Mouse (Mus musculus) right cerebral cortex, postnatal 25 days (tissue): ENCODE measurements at regions not wholly inside any gene's neighbourhood (a gene's known extent, or its start where the extent isn't known, plus 50 kb on each side); places are given as distances from the start of the nearest gene placed in this dataset.

Experiments
- DNase-seq: peaks from one replicate; pipeline ENCODE4 v3.0.0; 2022

GRCm38 (mm10) chr2:21908813-21909480 lies 318.4 kb upstream of the Myo3a start:
- DNase-seq: no peak

GRCm38 (mm10) chr2:21909481-21909966 lies 317.8 kb upstream of the Myo3a start:
- peak; percentile 79 for DNase-seq

GRCm38 (mm10) chr2:21917804-21918690 lies 309.3 kb upstream of the Myo3a start:
- peak; percentile 88 for DNase-seq

- peak; percentile 11 for DNase-seq
Observed at GRCm38 (mm10) chr2:21919091-21919490, 308.2 kb upstream of the Myo3a start.

- DNase-seq: no peak
Observed at GRCm38 (mm10) chr2:21927656-21928055, 299.6 kb upstream of the Myo3a start.

GRCm38 (mm10) chr2:21939993-21940392 lies 287.3 kb upstream of the Myo3a start:
- no peak for DNase-seq

- DNase-seq: no peak
Observed at GRCm38 (mm10) chr2:21940797-21941487, 286.4 kb upstream of the Myo3a start.

GRCm38 (mm10) chr2:21941488-21942000 lies 285.8 kb upstream of the Myo3a start:
- DNase-seq: no peak

- no peak for DNase-seq
Observed at GRCm38 (mm10) chr2:21943676-21944075, 283.6 kb upstream of the Myo3a start.

GRCm38 (mm10) chr2:21946484-21946883 lies 280.8 kb upstream of the Myo3a start:
- DNase-seq: no peak

- DNase-seq: no peak
Observed at GRCm38 (mm10) chr2:21951279-21951678, 276.0 kb upstream of the Myo3a start.

GRCm38 (mm10) chr2:21956112-21956963 lies 271.0 kb upstream of the Myo3a start:
- DNase-seq: no peak

GRCm38 (mm10) chr2:21958365-21958764 lies 268.9 kb upstream of the Myo3a start:
- DNase-seq: no peak

GRCm38 (mm10) chr2:21958802-21959201 lies 268.5 kb upstream of the Myo3a start:
- DNase-seq: no peak

- no peak for DNase-seq
Observed at GRCm38 (mm10) chr2:21963343-21964026, 263.8 kb upstream of the Myo3a start.

- no peak for DNase-seq
Observed at GRCm38 (mm10) chr2:21964027-21964605, 263.2 kb upstream of the Myo3a start.

- no peak for DNase-seq
Observed at GRCm38 (mm10) chr2:21970774-21971406, 256.4 kb upstream of the Myo3a start.

GRCm38 (mm10) chr2:21974599-21974998 lies 252.7 kb upstream of the Myo3a start:
- no peak for DNase-seq

- DNase-seq: no peak
Observed at GRCm38 (mm10) chr2:21975547-21975946, 251.8 kb upstream of the Myo3a start.

GRCm38 (mm10) chr2:21976337-21976736 lies 251.0 kb upstream of the Myo3a start:
- no peak for DNase-seq

GRCm38 (mm10) chr2:21976831-21977230 lies 250.5 kb upstream of the Myo3a start:
- DNase-seq: no peak
